Mouse (Mus musculus) T-helper 2 cell (primary cell): Measurements from ENCODE around the gene Ctsw.

Source experiments
- in situ Hi-C: fragments of 300-600 bp; cut with MboI, MseI; formaldehyde crosslinking; loops from one replicate; pipeline ENCODE4 v1.15.1; 2025; ENCODE audit warnings: high pct_unique_total_duplicates

The Ctsw gene

GRCm38 (mm10) chr19:5432992-5433852 lies 35.1 kb downstream of the Ctsw start:
- in situ Hi-C loops: no loop called here

- in situ Hi-C loops: no loop called here
These were observed 36.3 kb downstream of the Ctsw start for GRCm38 (mm10) chr19:5431911-5432464.

DNA sequence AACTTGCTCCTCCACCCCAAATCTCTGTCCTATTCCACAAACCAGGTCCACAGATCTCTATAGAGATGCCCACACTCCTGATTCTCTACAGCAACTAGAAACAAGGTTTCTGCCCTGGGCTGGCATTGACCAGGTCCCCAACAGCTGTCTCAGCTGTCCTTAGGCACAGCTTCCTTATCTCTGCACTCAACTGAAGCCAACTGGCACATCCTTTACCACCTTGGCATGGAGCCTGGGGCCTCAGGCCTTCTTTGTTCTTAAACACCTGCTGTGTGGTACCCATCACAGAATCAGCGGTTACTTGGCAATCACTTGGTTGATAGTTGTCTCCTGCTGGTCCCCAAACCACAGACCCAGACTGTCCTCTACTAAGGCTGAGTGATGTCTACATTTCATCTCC lies 37.9 kb downstream of the Ctsw start:
- in situ Hi-C loops: no loop called here

DNA sequence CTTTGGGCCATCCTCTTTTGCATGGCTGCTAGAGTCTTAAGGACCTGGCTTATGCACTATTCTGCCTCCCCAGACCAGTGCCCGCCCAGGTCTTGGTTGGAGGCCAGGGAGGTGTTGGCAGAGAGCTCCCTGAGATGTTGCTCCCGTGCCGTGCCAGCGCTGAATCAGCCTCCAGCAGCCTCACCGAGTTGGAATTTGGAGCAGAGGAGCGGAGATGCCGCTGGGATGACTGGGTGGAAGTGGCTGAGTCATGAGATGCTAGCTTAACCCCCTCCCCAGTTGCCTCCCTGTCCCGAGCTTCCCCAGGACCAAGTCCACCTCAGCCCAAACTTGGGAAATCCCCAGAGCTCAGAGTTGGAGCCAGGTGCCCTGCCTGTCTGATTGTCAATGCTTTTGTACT lies 38.5 kb downstream of the Ctsw start:
- in situ Hi-C loops: no loop called here

GRCm38 (mm10) chr19:5429219-5429618 lies 39.1 kb downstream of the Ctsw start:
- in situ Hi-C loops: no loop called here

DNA sequence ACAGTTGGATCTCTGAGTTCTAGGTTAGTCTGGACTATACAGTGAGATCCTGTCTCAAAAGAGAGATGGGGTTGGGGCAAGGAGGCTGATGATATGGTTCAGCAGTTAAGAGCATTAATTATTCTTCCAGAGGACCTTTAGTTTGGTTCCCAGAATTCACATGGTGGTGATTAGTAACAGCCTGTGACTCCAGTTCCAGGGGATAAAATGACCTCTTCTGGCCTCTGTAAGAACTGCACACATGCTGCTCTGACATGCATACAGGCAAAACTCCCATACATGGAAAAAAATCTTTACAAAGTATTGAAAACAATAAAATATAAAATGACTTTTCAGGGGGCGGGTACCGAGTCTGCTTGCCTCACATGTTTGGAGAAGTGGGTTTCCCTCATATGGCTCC lies 40.2 kb downstream of the Ctsw start:
- in situ Hi-C loops: no loop called here

DNA sequence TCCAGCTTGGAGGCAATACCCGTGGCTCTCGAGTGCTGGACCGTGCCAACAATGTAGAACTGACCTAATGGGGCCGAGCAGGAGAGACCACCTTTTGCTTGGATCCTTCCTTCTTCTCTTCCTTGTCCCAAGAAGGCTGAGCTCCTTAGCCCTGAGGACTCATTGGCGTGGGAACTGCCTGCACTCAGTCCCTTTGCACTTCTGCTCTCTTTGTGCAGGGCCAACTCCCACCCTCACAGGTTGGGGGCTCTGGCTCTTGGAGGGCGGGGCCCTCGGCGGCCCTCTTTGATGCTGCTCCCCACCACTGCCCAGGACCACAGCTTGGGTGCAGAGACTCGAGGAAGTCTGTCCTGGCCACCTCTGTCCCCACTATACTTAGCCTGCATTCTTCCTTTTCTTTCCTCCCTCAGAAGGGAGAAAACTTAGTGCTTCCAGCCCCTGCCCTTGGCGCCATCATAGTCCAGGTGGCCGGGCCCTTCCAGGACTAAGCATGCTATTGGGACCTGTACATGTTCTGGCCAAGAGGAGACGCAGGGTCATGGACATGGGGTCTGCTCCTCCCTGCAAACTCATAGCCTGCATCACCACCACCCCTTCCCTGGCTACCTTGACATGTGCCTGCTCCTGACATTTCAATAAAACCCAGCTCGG lies 41.5 kb downstream of the Ctsw start:
- in situ Hi-C loops: no loop called here

- in situ Hi-C loops: no loop called here
These were observed 42.3 kb downstream of the Ctsw start for GRCm38 (mm10) chr19:5425906-5426565.

DNA sequence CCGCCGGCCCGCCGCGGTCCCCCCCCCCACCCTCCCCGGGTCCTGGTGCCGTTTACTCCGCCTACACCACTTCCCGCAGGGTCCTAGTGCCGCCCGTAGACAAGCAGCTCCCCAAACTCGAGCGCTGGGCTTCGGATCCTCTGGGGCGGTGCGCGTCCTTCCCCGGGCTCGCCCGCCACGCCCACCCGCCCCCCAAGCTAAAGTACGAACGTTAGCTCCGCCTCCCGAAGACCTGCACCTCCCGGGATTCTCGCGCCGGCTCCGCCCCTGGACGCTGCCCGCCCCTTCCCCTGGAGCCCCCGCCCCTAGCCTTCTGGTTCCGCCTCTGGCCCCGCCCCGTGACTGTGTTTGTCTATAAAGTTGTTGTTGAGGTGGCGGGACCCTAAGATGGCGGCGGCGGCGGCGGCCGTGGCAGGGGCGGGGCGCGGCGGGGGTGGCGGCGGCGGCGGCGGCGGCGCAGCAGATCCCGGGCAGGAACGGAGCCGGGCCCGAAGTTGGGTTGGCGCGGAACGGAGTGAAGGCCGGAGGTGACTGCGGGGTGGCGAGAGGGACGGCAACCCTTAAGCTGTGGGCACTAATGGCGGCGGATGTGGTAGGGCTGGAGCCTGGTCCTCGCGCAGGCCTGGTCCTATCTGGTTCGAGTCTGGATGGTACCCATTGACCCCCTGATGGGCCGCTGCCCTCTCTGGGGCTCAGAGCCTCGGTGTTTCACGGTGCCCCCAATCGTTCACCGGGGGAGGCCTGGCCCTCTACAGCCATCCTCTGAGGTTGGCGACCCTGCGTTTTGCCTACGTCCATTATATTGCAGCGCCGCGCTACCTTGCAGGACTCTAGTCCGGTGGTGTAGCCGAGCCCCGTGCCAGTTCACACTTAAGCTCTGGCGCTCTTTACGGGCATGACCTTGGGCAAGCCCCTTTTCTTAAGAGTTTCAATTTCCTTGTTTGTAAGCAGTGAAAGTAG lies 43.2 kb downstream of the Ctsw start, which contains the start of the genes Drap1 and AI837181:
Gene Drap1 (minus strand): TSS at position 198 of the 960 bp plus-strand sequence.
Gene AI837181 (plus strand): TSS at position 363 of the 960 bp plus-strand sequence.
- in situ Hi-C loops: no loop called here

GRCm38 (mm10) chr19:5424092-5424781 lies 44.1 kb downstream of the Ctsw start:
- in situ Hi-C loops: no loop called here

DNA sequence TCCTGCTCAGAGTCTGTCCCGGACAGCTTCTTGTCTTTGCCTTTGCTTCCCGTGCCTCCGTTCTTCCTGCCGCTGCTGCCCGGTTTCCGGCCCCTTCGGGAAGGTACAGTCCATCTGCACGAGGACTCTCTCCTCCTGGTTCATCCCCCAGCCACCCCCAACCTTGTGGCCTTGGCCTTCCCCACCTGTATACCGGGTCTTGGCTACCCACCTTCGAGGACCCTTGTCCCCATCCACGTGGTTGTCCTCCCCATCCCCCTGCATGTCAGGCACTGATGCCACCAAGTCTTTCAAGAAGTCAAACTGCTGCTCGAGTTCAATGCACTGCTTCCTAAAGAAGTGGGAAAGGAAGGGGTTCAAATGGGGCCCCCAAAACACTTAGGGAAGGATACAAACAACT lies 44.7 kb downstream of the Ctsw start:
- in situ Hi-C loops: no loop called here

- in situ Hi-C loops: no loop called here
These were observed 45.3 kb downstream of the Ctsw start for GRCm38 (mm10) chr19:5422895-5423443.

GRCm38 (mm10) chr19:5422267-5422666 lies 46.0 kb downstream of the Ctsw start:
- in situ Hi-C loops: no loop called here

DNA sequence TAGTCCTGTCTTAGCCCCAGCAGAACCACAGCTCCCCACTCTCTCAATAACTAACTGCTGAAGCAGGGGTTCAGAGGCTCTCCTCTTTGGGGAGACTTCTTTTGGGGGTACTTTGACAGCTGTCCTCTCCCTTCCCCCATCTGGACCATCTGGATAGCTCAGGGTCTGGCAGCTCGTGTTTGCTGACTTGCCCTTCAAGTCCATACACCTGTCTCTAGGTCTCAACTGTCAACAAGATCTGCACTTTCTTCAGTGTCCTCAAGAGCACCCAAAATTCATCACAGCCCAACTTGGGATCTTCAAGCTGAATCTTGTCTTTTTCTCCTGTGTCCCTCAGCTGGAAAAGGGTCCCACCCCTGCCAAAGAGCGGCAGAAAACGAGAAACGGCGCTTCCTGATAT lies 46.5 kb downstream of the Ctsw start:
- in situ Hi-C loops: no loop called here

GRCm38 (mm10) chr19:5420579-5420978 lies 47.7 kb downstream of the Ctsw start:
- in situ Hi-C loops: no loop called here

DNA sequence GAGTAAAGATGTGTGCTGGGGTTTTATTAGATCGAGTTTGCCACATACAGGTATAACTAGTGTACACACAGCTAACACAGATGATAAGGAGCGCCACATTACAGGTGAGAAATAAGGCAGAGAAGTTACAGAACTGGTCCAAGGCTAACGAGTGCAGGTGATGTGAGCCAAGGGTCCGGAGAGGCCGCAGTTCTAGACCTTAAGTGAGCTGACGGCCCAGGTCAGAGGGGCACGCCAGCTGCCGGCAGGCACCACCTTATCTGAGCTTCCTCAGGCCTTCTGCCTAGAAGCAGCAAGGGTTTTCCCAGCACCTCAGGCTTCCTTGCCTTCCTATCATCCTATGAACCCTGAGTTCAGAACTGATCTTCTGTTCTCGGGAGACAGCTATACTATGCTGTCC lies 48.7 kb downstream of the Ctsw start:
- in situ Hi-C loops: no loop called here

DNA sequence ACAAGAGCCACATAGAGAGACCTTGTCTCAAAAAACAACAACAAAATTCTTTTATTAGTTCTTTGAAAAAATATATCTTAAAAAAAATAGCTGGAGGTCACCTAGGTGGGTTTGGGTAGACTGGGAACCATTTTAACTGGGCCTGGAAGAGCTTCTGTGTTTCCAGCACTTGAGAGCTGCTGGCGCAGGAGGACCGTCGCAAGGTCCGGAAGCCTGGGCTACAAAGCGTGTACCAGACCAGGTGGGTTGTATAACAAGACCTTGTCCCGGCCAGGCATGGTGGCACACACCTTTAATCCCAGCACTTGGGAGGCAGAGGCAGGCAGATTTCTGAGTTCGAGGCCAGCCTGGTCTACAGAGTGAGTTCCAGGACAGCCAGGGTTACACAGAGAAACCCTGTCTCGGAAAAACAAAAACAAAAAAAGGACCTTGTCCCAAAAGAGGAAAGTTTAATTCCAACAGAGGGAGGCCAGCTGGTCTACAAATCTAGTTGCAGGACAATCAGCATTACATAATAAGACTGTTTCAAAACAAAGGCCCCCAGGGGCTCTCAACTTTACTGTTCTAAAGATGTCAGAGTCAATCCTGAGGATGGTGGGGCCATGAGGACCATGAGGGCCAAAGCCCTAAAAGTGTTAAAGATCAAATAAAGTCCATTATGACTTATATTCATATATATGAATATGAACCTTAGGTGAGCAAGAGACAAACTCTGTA lies 49.4 kb downstream of the Ctsw start:
- in situ Hi-C loops: no loop called here
